Mouse (Mus musculus) gastrocnemius, postnatal 14 days (tissue): ENCODE data around the gene Sh3pxd2a. TPM values are rescaled to one million over a fixed set of nuclear protein-coding genes. Genes with fewer than 3 reads are reported as not detected.

Source experiments
- DNase-seq: peaks from one replicate; pipeline ENCODE4 v3.0.0; 2021; ENCODE audit warnings: mixed read lengths
- intact Hi-C: fragments of 180-260 bp; cut with DNase I; formaldehyde crosslinking; loops from one replicate; pipeline ENCODE4 v1.15.1; 2025; ENCODE audit warnings: low total_unique reads
- total RNA-seq, 2 experiments: library from RNA; stranded (reverse); gene quantifications; 2 replicates each; pipeline ENCODE4 v1.2.3; 2021

Sh3pxd2a gene
- total RNA-seq, 2 experiments from 2014 or later: 50.6 to 58.9 TPM

DNA sequence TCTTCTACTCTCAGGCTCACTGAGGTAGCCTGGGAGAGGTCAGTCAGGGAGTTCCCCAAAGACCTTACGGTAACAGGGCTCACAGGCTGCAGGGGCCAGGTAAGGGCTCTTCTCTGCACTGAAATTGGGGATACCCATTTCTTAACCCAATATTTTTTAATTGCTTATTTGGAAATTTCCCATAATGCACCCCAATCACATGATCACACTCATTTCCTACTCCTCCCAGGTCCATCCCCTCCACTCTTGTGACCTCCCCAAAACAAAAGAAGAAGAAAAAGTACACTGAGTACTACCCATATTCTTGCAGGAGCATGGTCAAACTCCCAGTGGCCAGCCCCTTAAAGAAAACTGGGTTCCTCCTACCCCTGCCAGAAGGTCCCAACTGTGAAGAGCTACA lies 135.1 kb downstream of the Sh3pxd2a start:
- intact Hi-C loops: no loop called here
- no peak for DNase-seq

DNA sequence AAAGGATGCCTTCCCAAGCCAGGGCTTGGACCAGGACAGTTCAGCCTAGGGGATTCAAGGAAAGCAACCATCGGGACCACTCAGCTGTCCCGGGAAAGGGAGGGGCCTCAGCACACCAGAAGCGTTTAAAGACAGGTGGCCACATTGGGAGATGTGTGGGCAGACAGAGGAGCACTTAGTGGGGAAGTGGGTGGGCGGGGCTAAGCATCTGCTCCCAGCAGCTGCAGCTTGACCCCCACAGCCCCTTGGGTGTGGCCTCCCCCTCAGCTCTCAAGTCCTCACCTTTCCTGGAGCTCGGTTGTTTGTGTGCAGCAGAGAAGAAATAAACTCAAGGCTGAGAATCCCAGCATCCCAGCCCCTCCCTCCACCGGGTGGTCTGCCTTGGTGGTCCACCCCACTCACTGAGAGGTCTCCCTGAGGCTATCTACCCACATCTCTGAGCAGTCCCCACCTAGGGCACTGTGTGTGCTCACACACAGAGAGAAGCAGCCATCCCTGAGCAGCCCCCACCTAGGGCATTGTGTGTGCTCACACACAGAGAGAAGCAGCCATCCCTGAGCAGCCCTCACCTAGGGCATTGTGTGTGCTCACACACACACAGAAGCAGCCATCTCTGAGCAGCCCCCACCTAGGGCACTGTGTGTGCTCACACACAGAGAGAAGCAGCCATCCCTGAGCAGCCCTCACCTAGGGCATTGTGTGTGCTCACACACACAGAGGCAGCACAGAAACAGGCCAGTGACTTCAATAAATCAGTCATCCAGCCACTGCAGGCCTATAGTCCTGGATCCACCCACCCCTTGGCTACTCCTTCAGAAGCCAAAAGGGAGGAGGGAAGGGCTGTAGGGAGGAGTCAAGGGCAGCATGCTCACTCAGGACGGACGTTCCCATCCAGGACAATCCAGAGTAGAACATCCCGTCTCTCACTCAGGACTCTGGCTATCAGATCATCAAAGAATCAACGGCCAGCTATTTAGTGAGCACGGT lies 136.0 kb downstream of the Sh3pxd2a start:
- intact Hi-C loops: no loop called here
- DNase-seq: no peak

GRCm38 (mm10) chr19:47325881-47326280 lies 138.3 kb downstream of the Sh3pxd2a start:
- intact Hi-C loops: no loop called here
- peak; percentile 55 for DNase-seq

DNA sequence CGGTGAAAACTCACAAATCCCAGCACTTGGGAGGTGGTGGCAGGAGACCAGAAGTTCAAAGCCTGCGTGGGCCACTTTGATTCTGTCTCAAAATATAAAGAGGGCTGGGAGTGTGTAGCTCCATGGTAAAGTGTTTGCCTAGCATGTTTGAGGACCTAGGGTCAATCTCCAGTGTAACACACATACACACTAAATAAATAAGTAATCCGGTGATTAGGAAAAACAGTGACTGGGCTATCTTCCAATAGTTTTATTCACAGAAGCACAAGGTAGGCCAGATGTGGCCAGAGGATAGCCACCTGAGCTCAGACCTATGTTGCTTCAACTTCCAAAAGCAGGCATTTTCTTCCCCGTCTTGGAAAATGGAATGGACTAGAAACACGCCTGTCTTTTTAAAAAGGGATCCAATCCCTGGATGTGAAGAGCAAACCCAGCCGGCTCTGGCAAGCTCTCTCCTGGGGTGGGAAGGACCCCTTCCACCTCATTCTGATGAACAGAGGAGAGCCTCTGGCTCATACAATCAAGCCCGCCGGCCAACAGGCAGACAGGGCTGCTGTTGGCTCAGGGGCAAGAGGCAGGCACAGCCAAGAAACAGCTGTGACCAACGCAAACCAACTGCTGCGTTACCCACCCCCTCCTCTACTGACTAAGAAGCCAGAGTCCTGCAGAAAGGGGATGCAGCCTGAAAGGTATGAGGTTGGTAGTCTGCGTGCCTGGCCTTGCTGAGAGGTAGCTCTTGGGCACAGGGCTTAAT lies 140.9 kb downstream of the Sh3pxd2a start:
- intact Hi-C loops: no loop called here
- DNase-seq: peak; percentile 62

DNA sequence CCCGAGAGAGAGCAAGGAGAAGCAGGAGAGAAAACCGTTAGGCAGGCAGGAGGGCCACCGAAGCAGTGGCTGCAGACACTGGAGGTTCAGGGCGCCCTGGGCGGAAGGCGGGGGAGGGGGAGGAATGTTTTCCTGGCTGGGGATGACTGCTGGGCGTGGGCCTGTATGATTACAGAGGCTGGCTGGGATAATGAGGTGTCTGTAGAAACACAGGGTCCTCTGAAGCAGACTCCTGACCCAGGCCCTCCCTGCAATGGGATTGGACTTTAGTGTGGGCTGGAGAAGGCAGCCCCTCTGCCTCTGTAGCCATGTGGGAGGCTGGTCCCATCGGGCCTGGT lies 143.9 kb downstream of the Sh3pxd2a start:
- peak; percentile 79 for DNase-seq
- intact Hi-C loops: no loop called here

DNA sequence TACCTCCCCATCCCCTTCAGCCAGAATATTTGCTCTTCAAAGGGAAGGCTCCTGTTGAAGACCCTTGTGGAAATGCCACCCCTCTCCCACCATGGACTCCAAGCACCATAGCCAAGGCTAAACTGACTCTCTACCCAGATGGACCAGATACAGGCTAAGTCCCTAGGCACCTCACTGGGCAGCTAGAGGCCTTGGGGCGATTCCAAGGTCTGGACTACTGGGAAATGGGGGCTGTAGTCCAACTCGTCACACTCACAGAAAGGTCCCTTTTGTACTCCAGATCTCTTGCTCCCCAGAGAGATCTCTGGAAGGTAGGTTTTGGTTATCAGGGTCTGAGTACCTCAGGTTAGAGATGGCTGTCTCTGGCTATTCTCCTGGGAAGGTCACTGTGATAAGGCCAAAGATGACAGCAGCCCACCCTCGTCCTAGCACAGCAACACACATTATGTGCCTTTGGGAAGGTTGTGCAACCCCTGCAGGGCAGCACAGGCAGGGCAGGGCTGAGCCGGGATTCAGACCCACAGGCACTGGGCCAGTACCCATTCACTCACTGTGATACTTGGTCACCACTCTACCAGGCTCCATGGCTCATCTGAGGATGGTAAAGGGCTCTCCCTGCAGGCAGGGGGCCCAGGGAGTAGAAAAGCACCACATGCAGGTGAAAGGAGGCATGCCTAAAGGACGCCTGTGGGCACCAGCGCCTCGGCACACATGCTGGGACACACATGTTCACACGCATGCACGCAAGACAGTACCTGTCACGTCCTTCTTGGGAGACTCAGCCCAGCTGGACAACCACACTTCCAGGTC lies 144.5 kb downstream of the Sh3pxd2a start:
- DNase-seq: no peak

DNA sequence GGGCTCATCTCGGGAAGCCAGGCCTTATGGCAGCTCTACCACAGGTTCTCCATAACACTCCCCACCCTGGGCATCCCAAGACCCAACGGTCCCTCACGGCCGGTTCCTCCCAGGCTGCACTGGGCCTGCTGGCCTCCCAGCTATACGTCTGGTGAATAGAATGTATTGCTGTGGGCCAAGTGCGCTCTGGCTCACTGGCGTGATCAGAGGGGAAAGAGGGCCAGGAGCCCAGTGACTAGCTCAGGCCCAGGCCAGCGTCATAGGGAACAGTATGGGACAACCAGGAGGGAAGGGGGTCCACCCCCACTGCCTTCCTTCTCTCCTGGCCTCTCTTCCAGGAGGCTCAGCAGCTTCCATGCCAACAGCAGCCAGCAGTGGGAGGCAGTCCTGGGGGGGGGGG lies 145.1 kb downstream of the Sh3pxd2a start:
- intact Hi-C loops: no loop called here
- DNase-seq: no peak

More for the DNA sequence above, 144.5 kb downstream of the Sh3pxd2a start:
- intact Hi-C loops: no loop called here

DNA sequence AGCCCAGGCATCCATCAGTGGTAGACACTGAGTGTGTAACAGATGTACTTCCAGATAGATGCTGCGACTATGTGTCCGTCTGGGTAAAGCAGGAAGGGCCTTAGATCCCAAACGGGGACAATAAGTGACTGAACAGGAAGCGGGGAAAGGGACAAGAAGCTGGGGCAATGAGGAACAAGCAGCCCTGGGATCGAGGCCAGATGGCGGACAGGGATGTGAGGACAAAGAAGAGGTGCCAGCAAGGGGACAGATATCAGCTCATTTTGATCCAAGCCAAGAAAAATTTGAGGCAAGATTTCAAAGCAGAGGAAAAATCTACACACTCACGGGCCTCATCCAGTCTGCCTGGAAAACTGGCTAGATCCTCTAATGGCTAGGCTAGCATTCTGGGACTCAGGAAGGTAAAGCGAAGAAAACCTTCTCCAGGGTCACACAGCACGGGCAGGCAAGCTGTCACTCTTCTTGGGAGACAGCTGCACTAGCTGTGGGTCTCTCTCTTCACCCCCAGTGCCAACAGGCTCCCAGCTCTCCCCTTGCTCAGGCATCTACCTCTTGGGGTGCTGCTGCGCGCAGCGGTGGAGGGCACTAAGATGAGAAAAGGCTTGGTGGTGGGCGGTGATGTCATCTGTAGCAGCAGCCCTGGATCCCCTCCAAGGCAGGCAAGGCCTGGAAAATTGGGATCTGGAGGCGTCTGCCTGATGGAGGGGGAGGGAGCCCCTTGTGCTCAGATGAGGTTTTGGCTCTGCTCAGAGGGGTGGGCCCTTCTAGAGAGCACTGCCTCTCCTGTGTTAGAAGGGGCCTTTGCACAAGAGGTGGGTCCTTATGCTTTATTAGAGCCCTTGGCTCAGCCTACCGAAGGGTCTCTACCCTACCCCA lies 146.9 kb downstream of the Sh3pxd2a start:
- DNase-seq: peak; percentile 71
- intact Hi-C loops: no loop called here

- peak; percentile 62 for DNase-seq
- intact Hi-C loops: no loop called here
These were observed 147.7 kb downstream of the Sh3pxd2a start for GRCm38 (mm10) chr19:47316288-47317062.

DNA sequence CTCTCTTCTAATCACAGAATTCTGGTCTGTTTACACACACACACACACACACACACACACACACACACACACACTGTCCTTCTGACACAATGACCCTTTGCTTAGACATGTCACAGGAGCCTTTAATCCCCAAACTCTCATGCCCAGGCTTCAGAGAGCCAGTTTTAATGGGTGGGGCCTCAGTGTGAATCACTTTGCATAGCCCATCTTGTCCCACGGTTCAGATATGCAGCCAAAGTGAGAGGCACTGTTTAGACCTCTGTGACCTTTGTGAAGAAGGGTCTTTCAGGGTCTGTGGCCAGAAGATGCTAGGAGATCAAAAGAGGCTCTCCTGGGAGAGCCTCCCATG lies 148.3 kb downstream of the Sh3pxd2a start:
- intact Hi-C loops: no loop called here

GRCm38 (mm10) chr19:47315091-47315916 lies 148.9 kb downstream of the Sh3pxd2a start:
- DNase-seq: no peak

More for the DNA sequence above, 148.3 kb downstream of the Sh3pxd2a start:
- no peak for DNase-seq

GRCm38 (mm10) chr19:47314076-47314941 lies 149.9 kb downstream of the Sh3pxd2a start:
- intact Hi-C loops: no loop called here
- DNase-seq: peak; percentile 86

More at GRCm38 (mm10) chr19:47315091-47315916, 148.9 kb downstream of the Sh3pxd2a start:
- intact Hi-C loops: no loop called here

DNA sequence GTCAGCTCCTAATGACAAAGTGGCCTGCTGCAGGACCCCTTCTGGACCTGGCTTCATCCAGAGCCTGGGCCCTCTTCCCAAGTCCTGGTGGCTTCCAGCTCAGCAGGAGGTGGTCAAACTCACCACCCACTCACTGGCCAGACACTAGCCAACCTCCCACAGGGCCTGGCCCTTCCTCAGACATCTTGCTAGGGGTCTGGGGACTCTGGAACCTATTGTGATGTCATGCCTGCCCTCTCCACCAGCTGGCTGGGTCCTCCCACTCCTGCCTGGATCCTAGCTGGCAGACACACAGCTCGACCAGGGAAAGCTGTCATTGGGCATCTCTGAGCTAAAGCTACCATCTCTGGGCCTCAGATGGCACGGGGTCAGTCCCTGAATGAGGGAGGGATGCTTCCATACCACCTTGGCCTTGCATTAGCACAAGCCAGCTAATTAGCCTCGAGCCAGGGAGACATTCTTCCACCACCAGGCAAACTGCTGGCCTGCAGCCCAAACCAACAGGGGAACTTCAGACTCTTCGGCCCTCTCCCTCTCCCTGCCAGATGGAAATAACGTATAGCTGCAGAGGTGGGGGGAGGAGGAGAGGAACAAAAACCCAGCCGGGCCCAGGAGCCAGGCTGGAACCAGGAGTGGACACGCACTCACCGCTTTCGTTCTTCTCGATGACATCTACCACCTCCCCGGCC lies 150.7 kb downstream of the Sh3pxd2a start:
- intact Hi-C loops: no loop called here
- DNase-seq: no peak

- intact Hi-C loops: no loop called here
- DNase-seq: no peak
These were observed 153.0 kb downstream of the Sh3pxd2a start for GRCm38 (mm10) chr19:47311162-47311561.

DNA sequence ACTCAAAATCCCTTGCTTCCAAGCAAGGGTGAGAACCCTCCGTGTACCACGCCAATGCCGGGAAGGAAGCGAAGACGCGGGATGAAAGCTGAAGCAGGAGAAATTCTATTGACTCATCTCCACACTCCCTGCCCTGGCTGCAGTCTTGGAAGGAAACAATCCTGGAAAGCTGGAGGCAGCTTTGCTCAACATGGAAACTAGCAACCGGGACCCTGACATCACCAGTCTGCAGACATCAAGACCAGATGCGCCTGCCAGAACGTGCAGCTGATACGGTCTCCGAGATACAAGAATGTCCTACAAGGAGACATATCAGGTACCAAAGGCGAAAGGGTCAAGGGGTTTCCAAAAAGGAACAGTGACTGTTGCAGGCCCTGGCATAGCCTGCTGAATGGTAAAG lies 154.4 kb downstream of the Sh3pxd2a start:
- DNase-seq: peak; percentile 52
- intact Hi-C loops: no loop called here

DNA sequence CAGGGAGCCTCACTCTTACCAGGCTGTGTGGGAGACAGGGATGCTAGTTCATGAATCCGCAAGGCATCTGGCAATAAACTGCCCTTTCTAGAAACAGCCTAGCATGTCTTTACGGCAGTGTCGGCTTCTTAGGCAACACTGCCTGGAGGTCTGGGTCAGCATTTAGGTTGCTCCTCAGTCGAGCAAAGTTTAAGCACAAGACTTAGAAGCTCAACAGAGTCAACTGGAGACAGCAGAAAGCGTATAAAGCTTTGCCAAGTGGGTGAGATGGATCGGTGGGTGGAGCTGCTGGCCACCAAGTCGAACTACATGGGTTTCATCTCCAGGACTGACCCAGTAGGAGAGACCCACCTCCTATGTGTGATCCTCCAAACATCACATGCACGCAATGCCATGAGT lies 157.3 kb downstream of the Sh3pxd2a start:
- DNase-seq: no peak
- intact Hi-C loops: no loop called here
